Mouse (Mus musculus) lung, postnatal 0 days (tissue): Measurements from ENCODE around the gene Akap2.

Source experiments
- CTCF ChIP-seq: IDR thresholded peaks from 2 replicates; pipeline ENCODE4 v1.5.1; 2016; ENCODE audit warnings: antibody characterized with exemption, mild to moderate bottlenecking
- EP300 ChIP-seq: IDR thresholded peaks from 2 replicates; pipeline ENCODE4 v1.6.1; 2016; ENCODE audit warnings: antibody characterized with exemption, mild to moderate bottlenecking, control low read depth

DNA sequence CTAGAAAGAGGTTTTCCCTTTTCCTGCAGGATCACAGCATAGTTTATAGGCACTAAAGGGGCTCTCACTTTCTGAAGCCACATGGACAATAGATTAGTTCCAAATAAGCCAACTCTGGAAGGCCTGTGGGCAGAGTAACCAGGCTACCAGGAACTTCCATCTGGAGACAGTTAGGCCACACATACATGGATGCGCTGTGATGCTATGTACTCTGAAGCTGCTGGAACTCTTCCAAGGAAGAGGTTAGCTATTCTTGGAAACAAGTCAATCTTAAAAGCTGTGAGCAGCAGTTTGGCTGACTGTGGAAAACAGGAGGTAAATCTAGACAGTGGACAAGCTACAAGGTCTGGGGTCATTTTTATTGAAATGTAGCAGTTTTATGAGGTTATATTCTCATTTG, 46.9 kb downstream of the Akap2 start:
- TF ChIP-seq CTCF: no peak
- no peak for TF ChIP-seq EP300
